Mouse (Mus musculus) spleen, adult 2 months (tissue): ENCODE results near the gene Plekha6.

Experiments used
- CTCF ChIP-seq: fragments of 200-500 bp; IDR thresholded peaks from 2 replicates; pipeline ENCODE4 v1.5.1; 2011; ENCODE audit warnings: mild to moderate bottlenecking, inconsistent platforms; ENCODE audit not compliant: insufficient read depth, insufficient read length, insufficient replicate concordance; ENCODE audit errors: extremely low read depth
- POLR2A ChIP-seq: fragments of 200-500 bp; IDR thresholded peaks from 2 replicates; pipeline ENCODE4 v1.6.1; 2011; ENCODE audit warnings: low read depth, low read length, inconsistent platforms

- TF ChIP-seq CTCF (no peak), POLR2A (no peak)
These were observed 63.4 kb downstream of the Plekha6 start for GRCm38 (mm10) chr1:133227378-133227777.
